Mouse (Mus musculus) bone marrow, adult 2 months (tissue): ENCODE results near the gene Rgs19.

Experiments
- CTCF ChIP-seq: fragments of 200-500 bp; IDR thresholded peaks from 2 replicates; pipeline ENCODE4 v1.5.1; 2011; ENCODE audit warnings: low read length, control low read depth; ENCODE audit not compliant: control insufficient read depth, insufficient read depth
- POLR2A ChIP-seq: fragments of 200-500 bp; IDR thresholded peaks from 2 replicates; pipeline ENCODE4 v1.6.1; 2011; ENCODE audit warnings: low read depth, mild to moderate bottlenecking, control low read depth, low read length, borderline replicate concordance; ENCODE audit not compliant: control insufficient read depth

GRCm38 (mm10) chr2:181658930-181659555 lies 34.7 kb downstream of the Rgs19 start:
- peak; percentile 54 for TF ChIP-seq CTCF
- TF ChIP-seq POLR2A: no peak
